Mouse (Mus musculus) urinary bladder, postnatal 4 days (tissue): ENCODE measurements at regions not wholly inside any gene's neighbourhood (a gene's known extent, or its start where the extent isn't known, plus 50 kb on each side); places are given as distances from the start of the nearest gene placed in this dataset.

ENCODE experiments used
- DNase-seq, 2 experiments: peaks; one replicate each; pipeline ENCODE4 v3.0.0; 2021 to 2022; ENCODE audit warnings: low spot score in 2 of 2

DNA sequence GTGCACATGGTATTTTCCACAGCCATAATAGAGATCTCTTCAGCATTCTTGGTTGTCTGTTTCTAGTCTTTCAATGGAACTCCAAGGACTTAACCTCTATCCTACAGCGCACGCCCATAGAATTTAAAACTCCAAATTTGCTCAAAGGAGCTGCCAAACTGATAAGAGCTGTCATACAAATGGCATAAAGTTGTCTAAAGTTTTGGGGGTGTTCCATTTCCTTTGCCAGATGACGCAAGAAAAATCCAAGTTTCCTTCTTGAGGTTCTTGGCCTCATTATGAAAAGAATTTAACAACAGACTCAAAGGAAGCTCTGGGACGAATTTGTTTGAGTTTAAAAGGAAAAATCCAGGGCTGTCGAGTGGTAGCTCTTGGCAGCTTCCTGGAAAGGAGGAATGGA is 246.6 kb downstream of the Cxcl12 start:
- DNase-seq: no peak

DNA sequence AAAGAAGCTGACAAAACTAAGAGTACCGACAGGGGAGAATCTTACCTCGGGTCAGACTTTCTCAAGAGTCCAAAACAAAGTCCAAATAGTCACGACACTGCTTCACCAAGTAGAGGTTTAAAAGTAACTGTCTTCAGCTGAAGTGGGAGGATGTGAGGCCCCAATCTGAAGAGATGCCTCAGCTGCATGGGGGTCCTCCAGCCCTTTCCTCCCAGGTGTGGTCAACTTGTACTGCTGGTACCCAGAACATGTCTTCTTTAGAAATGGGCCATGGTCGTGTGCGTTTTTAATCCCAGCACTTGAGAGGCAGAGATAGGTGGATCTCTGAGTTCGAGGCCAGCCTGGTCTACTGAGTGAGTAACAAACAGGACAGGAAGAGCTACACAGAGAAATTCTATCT is 247.6 kb downstream of the Cxcl12 start:
- no peak for DNase-seq

DNA sequence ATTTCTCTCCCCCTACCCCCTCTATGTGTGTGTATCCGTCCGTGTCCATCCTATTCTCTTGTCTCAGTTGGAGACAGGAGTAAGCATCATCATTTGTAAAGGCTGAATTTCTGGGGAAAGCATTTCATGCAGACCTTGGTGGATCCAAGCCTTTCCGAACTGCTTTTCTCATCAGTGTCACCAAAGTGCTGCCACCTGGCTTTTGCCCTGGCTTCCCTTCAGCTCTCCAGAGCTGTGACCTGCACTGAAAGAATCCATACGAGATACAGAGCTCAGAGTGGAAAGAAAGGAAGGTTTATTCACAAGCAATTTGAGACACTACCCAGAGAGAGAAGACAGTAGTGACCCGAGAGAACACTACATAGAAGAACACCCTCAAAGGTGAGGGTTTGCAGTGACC is 248.1 kb downstream of the Cxcl12 start:
- DNase-seq: no peak

DNA sequence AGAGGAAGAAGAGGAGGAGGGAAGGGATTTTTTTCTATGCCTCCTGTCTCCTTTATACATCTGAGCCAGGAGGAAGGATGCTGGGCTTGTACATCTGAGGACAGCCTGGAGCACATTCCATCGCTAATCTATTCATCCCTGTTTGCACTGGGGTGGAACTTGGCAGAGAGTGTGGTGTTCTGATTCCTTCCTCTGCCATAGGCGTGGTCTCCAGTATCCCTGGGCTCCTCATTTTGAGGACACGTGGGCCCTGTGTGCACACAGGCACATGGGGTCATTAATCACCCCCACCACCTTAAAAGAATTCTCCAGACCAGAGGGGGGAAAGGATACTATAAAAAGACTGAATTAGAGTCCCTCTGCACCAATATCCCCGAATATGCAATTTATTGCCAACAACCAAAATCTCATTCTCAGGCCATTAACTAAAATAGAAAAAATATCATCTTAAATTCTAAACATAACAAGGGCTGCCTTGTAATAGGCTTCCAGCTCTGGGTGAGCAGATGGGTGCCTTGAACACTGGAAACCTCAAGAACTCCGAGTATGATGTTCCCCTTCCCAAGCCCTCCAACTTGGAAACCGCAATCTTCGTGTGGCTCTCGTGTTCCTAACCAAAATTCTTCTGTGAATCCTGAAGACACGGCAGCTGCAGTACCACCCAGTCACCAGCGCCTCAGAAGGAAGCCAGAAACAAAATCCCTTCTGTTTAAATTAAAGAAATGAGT is 254.7 kb downstream of the Cxcl12 start:
- no peak for DNase-seq

DNA sequence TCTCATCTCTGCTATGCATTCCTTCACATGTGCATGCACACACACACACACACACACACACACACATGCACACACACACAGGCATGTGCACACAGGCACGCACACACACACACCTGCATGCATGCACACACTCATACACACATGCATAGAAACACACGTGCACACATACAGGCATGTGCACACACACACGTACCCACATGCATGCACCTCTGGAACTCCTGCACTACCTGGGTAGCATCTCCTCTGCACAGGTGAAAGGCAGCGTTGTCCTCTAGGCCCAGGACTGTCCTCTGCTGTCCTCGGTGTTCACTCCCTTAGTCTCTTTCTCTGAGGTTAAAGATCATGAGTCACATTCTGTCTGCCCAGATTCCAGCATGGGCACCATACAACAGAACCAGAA is 258.0 kb downstream of the Cxcl12 start:
- DNase-seq: no peak

DNA sequence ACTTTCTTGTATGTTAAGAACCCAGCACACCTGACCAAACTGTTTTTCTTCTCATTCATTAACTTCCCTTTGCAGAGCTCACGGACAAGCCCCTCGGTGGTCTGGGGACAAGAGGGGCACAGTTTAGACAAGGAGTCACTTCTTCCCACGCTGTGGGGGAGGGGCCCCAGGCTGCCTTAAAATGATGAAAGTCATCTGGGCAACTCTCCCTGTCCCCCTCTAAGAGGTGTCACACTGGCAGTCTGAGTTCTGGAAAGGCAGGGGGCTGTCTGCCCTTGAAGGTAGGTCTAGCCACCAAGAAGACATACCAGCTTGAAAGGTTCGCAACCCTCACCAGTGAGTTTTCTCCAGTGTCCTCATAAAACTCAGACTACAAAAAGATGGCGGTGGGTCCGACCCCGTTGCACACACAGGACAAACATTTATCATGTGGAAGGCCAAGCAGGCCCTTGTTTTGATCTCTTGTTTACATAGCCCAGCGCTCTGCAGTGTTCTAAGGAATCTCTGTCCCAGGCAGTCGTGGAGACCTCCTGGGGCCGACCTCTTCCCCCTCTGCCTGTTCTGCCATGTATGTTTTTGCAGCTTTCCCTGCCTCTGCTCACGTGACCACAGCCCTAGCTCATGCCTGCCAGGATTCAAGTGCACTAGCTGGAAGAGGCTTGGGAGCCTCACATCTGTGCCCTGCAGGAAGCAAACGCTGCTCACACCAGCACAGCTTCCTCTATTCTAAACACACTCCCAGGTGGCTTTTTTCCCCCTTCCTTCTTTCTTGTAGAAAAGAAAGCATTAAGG is 259.2 kb downstream of the Cxcl12 start:
- DNase-seq: no peak

DNA sequence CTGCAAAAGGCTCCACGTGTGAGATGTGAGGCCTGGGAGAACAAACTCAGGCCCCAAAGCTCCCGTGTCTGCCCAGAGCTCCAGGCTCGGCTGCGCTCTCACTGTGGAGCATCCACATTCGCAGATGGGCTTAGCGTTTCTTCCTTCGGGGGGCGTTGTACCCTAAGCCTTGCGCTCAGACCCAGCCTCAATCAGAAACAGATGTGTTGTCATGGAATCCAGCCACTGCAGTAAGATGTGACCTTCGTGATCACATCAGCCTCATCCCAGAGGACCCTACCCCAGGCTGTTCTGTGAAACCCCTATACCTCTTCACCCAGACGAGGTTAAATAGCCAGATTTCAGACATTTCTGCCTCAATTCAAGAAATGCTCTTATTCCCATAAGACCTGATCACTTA is 260.1 kb downstream of the Cxcl12 start:
- no peak for DNase-seq

DNA sequence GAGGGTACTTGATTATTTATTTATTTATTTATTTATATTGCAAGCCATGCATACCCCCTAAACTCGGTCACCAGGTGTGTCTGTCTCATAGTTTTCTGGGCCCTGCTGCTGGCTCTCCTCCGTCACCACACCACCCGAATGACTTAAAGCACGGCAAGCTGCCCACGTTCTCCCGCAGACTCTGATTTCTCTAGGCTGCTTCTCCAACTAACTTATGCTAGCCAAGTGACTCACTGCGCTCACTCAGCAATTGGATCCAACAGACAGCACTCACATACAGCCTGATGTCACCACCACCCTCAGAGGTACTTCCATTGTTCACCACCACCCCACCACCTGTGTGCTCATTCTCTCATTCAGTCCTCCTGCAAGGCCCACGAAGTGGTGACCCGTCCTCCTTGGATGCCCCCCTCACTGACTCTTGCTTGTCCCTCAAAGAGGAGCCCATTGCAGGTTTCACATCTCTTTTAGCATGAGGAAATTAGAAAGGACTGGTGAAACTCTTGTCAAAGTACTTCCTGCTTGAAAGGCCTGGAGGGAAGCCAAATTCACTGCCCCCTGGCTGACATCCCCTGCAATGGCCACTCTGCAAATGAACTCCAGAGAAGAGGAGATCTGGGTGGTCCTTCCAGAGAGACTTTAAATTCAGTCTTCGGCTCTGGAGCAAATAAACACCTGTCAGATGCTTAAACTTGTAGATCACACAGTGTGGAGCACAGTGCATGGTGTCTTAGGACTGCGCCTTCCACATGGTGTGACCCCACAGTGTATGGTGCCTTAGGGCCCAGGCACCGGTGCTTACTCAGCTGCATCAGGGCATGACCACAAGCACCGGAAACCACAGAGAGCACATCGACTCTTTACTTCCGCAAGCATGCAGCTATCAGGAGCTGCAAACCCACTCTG is 262.8 kb downstream of the Cxcl12 start:
- DNase-seq: no peak

DNA sequence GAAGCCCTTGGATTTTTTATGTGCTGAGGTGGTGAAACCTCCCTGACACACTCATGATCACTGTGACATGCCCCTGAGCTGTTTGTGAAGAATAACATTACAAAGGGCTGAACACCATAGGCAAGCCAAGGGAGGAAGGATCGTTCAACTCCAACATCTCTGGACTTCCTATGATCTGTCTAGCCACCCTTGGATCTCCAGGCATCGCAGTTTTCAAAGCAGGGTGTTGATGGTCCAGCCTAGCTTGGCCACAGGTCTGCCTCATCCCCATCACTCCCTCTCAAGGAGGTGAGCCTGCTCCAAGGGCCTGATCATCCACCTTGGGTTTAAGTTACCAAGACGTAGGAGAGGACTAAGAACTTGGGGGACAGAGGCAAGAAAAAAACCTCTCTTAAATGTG is 268.5 kb downstream of the Cxcl12 start:
- DNase-seq: no peak

DNA sequence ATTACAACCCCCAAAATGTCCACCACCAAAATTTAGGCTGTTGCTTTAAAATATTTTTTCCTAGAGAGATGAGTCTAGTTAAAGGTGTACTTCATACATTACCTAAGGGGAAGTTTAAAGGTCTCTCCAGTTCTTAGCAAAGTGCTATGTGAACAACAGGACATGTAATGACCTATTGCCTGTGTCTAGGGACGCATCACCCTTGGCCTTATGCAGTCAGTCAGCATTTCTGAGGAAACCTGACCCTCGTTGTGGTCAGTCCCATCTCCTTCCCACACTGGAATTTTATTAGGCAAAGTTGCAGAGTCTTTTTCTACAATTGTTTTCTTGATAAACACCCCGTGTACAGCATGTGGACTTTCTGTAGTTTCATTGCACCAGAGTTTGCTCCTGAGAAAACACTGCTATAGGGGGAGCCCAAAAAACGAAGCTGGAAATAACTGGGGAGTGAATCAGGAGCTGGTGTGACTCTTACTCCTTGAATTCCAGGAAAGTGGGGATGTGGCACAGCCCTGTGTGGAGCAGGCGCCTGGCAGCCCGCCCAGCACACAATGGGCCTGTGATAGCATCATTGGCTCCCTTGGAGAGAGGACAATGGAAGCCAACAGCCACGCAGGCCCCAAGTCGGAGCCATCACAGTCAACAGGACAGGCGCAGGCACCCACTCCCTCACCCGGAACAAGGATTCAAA is 269.2 kb downstream of the Cxcl12 start:
- peak in 1 of 2 experiments; percentile 26 for DNase-seq

DNA sequence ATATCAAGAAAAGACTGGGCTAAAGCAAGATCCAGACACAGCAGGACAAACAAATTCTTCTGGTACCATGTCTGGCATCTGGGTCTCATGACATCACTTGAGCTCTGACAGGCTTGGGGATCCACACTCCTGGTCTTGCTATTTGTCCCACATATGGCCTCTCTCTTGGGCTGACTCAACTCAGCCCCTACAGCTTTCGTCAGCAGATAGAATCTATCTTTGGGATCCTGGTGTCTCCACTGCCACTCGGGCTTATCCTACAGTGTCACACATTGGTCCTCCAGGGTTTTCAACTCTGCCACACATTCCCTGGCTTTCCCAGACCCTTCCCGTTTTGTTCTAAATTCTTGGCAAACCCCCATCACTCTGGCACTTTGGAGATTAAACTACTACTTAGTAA is 280.3 kb downstream of the Cxcl12 start:
- DNase-seq: no peak

DNA sequence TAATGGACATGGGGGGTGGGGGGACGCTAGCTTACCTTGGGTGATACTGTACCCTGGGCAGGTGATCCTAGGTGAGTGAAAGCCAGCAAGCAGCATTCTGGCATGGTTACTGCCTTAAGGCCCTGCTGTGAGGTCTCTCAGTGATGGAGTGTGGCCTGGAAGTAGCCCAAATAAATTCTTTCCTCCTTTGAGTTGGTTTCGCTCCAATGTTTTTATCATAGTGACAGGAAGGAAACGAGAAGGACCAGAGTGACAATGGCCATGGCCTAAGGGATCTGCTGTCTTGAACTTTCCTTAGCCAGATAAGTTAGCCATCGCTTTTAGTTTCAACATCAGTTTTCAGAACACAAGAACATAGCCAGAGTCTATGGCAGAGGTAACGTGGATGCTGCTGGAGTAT is 282.7 kb downstream of the Cxcl12 start:
- no peak for DNase-seq

DNA sequence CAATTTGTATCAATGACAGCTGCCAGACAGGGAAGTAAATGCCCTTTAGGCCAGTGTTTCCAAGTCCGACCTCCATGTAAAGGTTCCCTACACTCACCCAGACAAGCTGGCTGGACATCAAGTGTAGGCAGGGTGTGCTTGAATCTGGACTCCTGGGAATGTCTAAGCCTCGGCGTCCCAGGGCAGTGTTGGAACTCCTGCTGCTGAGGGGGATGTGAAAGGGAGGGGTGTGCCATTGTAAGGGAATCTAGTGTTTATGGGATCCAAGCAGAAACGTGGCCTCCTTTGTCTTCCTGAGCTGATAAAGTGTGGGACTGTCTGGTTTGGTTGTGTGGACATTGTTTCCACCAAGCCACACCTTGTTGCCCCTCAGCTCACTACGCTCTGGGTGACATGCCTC is 291.9 kb downstream of the Cxcl12 start:
- DNase-seq: no peak

DNA sequence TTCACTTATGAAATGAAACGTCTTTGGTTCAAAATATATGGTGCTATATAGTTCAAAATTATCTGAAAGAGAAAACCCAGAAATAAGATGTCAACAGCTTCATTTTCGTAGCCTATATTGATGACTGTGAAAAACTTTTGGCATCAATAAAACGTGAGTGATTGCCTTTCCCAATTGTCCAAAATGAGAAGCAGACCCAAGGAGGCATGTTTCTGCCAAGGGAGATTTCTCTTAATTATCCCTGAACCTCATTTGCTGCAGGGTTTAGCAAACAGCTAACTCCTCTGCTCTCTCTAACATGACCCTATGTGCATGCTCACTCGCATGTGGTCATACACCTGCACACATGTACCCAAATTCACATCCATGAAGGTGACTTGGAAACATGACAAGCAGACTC is 296.8 kb downstream of the Cxcl12 start:
- no peak for DNase-seq

DNA sequence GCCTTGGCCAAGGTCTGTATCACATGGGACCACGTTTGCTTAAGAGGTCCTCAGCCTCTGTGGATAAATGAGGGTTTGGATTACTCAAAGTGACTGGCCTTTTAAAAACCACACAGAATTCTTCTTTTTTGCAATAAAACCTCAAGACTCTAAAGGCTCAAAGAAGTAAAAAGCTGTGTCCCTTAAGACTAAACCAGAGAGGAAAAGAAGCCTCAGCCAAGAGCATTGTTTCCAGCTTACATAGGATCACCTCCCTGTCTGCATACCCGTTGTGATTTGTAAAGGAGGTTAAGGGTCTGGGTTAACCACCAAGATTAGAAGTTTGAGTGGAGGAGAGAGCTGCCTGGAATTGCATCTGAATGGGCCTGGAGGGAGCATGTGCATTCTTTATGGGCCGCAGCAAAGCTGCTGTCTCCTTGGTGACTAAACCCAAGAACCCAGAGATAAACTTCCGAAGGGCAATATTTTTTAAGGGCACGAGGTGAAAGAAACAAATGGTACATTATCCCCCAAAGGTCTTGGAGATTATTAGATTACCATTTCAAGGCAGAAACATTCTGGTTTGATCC is 297.4 kb downstream of the Cxcl12 start:
- DNase-seq: no peak

DNA sequence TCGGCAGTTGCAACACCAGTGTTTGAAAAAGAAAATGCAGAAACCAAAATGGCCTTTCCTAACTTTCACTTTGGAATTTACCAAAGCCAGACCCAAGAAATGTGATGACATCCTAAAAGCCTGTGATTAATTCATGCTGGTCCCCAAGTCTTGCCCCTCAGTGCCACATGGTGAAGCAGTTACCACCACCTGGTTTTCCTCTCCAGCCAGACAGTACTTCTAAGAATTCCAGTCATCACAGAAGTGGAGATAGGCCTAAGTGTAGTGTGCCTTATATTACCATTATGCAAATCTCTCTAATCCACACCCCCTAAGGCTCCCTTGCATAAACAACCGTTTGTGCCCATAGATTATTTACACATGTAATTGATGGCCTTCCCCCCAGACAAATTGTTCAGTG is 311.0 kb downstream of the Cxcl12 start:
- DNase-seq: no peak

DNA sequence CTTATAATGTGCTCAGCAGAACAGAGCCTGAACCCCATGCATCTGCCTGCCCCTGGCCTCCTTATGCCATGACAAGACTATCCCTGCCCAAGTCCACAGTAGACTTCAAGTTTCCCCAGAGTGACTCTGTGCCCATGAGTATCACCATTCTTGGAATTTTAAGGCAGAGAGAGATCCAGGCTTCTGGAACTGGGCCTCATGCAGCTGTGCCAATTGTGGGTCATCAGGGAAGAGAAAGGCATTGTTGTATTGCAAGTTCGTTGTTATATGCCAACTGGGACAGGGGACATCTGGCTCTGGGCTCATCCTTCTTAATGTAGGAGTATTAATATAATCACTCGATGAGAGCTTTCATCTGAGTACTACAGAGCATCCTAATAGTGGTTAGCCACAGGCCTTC is 312.1 kb downstream of the Cxcl12 start:
- no peak for DNase-seq

DNA sequence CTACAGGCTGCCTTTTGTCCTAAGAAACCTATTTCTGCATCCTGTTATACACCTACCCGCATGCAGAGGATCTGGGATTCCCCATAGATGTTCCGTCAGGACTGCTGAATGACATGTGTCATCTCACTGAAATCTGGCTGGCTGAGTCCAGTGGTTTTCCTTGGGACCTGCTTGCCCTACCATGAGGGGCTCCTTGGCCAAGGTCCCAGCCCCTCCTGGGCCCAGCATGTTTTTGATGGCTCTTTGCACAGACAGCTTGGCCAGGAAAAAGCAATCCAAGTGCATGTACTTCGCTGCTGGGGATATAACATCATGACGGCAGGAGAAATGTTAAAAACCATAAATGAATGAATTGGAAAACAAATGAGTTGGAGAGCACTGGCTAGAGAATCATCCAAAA is 320.8 kb downstream of the Cxcl12 start:
- no peak for DNase-seq

DNA sequence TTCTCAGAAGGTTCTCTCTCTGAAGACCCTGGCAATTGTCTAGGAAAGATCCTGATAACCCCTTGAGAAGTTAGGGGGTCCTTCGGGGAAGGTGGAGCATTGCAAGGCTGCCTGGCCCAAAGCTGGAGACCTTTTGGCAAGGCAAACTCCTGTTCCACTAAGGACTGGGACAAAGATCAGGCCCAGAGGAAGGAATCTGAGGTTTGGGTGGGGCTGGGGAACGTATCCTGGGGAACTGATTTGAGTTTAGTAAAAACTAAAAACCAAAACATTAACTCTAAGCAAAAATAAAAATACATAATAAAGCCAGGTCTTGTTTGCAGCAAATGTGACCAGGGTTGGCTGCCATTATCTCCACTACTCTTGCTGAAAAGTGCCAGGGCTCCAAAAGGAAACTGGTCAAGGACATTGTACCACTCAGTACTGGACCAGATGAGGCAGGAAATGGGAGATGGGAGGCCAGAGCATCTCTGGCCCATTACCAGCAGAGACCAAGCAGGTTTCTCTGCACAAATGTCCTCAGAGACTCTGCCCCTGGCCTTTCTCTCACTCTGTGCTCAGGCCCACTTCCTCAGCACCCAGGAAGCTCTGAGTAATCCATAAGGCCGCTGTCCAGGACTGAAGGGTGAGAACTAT is 321.5 kb downstream of the Cxcl12 start:
- DNase-seq: no peak

DNA sequence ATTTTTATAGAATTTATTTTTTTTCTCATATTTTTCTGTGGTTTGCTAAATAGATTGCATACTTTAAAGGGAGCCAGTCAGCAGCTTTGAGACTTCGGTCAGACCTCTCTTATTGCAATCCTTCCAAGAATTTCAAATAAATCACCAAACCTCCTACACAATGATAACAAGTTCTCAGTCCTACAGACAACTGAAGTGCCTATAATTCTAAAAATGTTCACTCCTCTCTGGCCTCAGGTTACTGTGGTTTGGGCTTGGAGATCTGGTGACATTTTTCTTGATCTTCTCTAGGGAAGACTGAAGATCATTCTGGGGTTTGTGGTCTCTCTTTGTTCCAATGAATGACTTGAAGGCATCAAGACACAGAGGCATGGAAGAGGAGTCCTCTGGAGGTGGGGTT is 326.6 kb downstream of the Cxcl12 start:
- DNase-seq: no peak

DNA sequence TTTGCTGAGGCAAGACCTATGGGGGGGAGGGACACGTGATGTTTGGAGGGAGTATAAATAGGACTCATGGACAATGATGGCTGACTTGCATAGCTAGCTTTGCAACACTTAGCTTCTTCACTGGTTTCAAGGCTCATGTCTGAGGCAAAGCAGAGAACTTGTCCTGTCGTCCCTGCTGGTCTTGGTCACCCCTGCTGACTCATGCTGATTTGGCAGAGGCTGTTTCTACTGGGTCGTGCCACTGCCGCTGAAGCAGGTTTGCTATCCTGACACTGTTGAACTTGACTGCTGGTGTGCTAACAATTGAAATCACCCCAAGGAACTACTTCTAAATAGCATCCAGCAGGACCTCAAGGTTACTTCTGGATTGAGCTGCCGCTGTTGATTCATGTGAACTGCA is 329.0 kb downstream of the Cxcl12 start:
- DNase-seq: no peak
